Mouse (Mus musculus) retina, adult 2 months (tissue): ENCODE data around the gene Lpcat3.
"Not testable (repeated sequence)": the region's sequence is repeated elsewhere in the genome, so short reads cannot be mapped to it uniquely, and the experiment has no call there.

Source experiments
- DNase-seq: peaks from one replicate; pipeline ENCODE4 v3.0.0-alpha.2; 2012; ENCODE audit warnings: low read depth, low spot score

Gene Lpcat3

DNA sequence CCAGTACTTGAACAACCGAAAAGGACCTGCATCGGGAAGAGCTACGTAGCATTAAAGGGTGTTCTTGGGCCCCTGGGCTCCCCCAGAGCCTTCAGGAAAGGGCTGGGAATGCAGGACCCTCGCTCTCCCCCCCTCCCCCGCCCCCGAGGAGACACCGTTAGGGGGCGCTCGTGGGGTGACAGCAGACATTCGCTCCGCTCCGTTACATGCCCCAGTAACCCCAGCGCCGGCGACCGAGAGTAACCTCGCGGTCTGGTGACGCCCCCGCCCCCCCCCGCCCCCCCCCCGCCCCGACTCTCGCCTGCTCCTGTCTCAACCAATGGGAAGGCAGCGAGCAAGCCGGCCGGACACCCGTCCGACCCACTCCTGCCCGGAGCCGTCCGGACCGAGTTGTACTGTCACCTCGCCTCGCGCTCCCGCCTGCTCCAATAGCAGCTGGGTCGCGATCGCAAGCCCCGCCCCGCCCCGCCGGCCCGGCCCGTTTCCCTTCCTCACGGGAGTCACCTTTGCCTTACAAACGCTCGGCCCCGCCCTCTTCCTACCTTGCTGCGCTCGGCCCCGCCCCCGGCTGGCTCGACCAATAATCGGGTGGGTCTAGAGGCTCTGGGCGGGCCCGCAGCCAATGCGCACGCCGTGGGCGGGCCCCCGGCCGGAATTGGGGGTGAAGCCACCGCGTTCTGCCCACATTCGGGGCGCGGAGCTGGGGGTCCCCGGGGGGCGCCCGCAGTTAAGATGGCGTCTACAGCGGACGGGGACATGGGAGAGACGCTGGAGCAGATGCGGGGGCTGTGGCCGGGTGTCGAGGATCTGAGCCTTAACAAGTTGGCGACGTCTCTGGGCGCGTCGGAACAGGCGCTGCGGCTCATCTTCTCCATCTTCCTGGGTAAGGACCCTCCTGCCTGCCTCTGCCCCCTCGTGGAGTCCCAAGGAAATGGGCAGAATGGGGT lies at the start of gene Lpcat3:
Gene Lpcat3 (plus strand): TSS at position 551 of the 947 bp plus-strand sequence.
- peak; percentile 94 for DNase-seq

DNA sequence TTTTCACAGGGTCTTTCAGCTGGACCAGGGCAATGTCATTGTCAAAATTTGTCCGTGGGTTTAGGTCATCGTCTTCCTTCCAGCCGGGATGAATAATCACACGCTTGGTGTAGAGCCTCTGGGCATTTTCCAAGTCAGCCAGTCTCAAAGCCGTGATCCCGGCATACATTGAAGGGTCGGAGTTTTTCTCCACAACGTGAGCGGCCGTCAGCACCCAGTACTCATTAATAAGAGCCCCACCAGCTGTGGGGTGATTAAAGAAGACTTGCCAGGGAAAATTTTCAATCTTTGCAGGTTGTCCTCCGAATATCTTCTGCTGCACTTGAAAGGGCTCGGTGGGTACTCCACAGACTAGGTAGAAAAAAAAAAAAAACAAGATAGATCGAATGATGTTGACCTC lies 37.2 kb upstream of the Lpcat3 start:
- no peak for DNase-seq

DNA sequence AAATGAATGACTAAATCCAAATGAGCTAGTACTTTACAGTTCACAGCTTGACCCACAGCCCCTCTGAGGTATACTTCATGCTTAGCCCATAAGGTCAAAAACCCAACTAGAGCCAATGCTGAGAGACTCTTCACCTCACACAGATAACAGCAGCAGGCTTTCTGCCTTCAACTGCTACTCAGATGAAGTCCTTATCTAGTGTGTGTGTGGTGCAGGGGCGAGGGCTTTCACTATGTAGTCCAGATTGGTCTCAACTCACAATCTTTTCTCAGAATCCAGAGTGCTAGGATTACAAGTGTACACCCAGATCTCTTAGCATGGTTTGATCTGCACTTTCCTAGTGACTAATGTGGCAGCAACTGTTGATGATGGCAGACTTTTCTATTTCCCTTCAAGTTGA lies 36.6 kb upstream of the Lpcat3 start:
- DNase-seq, result not testable (repeated sequence)

DNA sequence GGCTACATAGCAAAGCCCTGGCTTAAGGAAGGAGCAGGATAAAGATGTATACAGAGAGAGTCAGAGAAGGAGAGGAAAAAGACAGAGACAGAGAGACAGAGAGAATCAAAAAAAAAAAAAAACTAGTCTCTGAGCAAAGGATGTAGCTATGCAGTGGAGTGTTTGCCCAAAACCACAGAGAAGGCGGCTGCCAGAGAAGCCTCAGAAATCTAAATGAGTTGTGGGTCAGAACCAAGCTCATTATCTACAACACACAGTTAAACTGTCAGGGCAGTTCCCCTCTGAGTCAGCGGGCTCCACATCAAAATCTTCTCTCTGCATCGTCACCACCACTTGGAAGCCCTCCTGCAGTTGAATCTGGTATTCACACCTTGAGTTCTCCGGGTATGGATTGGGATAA lies 32.1 kb upstream of the Lpcat3 start:
- no peak for DNase-seq

DNA sequence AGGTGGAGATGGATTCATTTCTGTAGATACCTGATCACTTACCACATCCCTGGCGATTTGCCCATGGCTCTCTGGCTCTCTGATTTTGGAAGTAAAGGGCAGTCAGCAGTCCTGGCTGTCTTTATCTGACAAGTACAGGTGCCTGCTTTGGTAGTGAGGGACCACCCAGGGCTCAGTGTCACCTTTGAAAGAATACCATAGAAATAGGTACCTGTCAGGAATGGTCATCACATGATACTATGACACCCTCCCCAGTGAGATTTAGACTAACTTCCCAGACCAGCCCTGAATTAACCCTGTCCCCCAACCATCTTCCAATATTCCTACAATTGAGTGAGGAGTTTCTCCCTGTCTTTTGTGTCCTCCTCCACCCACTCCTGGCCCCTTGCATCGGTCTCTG lies 26.8 kb upstream of the Lpcat3 start, which contains the start of gene C1s2:
Gene C1s2 (minus strand): TSS at position 101 of the 400 bp plus-strand sequence.
- not testable (repeated sequence) for DNase-seq

DNA sequence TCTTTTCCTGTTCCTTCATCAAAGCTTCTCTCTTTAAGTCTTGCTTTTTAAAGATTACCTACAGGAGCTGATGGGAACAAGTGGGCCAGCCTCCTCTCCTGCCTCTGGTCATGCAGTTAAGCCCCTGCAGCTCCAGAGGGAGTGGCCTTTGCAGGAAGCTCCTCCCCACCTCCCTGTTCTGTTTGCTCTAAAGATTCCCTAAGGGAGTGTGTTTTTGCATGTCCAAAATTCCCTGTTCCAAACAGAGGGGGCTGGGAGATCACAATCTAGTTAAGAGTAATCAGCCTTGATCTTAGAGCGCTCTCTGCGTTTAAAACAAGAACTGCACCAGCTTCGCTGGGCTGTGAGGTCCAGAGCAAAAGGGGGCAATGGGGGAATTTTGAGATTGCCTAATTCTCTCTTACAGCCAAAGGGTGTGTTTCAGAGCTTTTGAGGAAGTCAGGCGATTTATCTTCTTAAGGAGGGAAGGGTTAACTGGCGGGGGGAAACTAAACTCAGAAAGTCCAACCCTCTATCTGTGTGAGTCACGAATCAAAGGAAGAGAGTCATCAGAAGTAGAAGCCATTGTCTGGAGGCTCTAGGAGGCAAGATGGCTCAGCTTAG lies 25.9 kb upstream of the Lpcat3 start:
- not testable (repeated sequence) for DNase-seq

DNA sequence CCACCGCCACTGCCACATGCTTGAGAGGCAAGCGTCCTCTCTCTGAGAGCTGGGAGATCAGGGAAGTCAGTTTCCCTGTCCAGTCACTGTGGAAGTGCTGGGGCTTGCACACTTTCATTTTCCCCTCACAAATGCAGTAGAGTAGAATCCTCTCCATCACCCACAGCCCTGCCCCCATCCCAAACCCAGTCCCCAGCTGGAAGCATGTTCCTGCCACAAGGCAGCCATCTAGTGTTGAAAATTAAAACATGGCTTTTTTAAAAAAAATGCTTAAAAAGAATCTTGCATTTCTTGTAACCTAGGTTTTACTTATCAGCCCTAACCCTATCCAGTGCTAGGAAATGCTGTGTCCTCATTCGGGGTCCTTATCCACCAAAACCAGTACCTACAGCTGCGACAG lies 22.8 kb upstream of the Lpcat3 start:
- no peak for DNase-seq

DNA sequence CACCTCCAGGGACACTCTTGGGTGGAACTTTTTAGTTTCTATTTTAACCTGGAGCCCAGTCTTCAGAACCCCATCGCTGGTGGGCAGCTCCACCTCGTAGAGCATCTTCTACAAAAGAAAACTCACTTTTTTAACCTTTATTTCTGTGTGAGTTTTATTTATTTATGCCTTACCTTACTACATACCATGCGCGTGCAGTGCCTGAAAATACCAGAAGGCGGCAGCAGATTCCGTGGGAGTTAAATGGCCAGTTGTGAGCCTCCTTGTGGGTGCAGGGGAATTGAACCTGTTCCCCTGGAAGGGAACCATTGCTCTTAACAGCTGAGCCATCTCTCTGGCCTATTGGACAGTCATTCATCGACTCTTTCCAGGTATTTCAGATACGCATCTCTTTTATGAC lies 21.8 kb upstream of the Lpcat3 start:
- peak; percentile 18 for DNase-seq

DNA sequence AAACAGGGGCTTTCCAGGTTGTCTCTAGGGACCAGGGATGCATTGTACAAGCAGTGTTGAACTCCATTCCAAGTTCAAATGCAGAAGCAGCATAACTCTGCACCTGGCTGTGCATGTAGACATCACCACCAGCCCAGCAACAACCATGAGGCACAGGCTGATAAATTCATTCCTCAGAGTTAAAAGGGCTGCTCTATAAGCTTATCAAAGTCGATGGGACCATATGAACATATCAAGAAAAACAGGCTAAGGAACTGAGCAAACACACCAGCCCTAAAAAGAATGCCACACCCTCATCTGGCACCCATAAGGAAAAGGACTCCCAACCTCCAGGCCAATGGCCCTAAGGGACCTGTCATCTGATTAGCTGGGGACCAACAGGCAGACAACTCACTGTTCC lies 16.4 kb upstream of the Lpcat3 start:
- no peak for DNase-seq

DNA sequence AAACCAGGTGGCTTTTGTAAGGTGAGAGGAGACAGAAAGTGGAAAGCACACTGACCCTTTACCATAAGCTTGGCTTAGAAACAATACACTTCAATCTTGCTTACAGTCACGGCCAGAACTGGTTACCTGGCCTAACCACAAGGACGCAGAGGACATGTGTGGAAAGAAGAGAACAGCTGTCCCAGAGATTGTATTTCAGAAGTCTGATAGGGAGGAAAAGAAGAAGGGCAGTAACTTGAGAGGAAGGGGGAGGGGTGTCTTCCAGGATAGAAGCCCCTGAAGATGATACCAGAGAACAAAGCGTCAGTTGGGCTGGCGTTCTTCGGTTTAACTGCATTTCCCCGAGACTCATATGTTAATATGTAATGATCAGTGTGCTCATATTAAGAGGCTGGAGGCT lies 6.9 kb upstream of the Lpcat3 start:
- DNase-seq, result no peak

DNA sequence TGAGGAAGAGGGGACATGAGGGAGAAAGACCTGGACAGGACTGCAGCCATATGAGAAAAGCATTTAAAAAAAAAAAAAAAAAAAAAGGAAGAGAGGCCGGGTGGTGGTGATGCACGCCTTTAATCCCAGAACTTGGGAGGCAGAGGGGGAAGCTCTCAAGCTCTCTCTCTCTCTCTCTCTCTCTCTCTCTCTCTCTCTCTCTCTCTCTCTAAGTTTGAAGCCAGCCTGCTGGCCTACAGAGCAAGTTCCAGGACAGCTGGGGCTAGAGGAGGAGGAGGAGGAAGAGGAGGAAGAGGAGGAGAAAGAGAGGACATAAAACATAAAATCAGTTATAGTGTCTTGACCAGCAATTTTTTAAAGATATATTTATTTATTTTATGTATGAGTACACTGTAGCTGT lies 4.8 kb upstream of the Lpcat3 start:
- DNase-seq, result no peak

DNA sequence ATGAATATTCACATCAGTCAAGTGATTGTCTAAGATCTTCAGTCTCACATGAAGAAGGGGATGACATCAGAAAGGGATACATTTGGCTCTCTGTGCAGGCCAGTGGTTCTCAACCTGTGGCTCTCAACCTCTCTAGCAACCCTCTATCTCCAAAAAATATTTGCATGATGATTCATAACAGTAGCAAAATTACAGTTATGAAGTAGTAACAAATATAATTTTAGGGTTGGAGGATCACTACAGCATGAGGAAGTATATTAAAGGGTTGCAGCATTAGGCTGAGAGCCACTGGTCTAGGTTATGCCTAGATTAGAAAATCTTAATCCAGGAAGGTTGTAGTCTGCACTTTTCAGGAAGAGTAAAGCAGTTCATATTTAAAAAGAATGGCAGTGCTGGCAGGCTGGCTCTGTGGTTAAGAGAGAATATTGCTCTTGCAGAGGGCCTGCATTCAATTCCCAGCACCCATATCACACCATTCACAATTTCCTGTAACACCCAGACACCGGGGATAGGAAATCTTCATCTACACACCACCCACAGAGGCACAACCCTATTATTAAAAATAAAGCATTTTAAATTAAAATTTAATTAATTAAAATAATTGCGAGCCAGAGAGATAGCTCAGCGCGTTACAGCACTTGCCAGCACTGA lies 1.5 kb upstream of the Lpcat3 start:
- DNase-seq, result no peak

DNA sequence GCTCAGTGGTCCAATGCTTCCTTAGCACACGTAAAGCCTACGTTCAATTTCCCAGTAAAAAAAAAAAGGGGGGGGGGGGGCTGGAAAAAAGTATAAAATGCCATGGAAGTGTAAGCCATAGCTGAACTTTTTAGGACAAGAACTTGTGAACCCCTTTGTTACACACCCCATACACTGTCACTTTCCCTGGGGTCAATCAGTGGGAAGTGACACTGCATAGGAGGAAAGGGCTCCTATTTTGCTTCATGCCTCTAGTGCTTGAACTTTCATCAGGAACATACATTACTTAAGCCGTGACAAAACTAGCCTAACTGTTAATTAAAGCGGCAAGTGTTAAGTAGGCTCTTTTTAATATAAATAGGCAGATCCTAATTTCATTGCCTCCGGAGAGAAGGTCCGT lies 832 bp upstream of the Lpcat3 start:
- DNase-seq, result no peak

DNA sequence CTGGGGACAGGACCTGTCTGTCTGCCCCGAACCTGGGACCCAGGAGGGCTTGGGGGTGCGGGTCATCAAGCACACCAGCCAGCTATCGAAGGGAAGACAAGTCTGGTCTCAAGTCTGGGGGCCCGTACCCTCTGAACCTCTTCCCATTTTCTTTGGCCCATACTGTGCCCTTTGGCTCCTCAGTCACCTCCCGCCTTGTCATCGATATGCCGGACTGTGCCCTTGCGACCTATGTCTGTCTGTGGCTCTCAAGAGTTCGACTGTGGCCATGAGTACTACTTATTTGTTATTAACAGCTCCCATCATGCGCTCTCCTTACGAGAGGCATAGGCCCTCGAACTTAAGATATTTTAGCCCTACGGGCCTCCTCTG lies 583 bp downstream of the Lpcat3 start:
- no peak for DNase-seq

DNA sequence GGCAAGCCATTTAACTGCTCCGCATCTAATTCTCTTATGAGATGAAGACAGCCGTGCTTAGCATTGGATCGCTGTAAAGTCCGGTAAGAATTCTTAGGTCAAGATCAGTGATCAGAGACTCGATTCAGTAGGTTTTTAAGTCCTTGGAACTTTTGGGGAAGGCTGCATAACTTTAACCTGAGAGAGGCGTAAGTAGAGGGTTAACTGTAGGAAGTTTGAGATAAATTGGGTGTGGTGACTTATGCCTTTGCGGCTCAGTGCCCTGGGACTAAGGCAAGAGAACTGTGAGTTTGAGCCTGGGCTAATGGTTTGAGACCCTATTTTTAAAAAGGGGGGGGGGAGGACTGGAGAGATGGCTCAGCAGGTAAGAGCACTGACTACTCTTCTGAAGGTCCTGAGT lies 1.4 kb downstream of the Lpcat3 start:
- no peak for DNase-seq

DNA sequence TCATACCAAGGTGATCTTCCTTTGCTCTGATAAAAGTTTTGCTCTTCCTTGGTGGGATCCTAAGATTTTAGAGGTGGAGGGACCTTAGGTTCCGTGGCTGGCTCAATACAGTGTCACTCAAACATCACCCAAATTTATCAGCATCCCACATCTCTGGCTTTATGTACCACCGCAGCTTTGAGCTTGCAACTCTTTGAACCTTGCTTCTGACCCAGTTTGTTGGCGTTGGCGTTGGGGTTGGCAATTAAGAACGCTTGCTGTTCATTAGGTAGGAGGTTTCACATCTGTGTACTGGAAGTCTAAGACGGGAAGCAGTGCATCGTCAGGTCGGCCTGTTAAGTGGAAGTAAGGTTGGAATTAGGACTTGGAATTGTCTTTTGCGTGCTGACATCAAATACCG lies 2.2 kb downstream of the Lpcat3 start:
- no peak for DNase-seq

DNA sequence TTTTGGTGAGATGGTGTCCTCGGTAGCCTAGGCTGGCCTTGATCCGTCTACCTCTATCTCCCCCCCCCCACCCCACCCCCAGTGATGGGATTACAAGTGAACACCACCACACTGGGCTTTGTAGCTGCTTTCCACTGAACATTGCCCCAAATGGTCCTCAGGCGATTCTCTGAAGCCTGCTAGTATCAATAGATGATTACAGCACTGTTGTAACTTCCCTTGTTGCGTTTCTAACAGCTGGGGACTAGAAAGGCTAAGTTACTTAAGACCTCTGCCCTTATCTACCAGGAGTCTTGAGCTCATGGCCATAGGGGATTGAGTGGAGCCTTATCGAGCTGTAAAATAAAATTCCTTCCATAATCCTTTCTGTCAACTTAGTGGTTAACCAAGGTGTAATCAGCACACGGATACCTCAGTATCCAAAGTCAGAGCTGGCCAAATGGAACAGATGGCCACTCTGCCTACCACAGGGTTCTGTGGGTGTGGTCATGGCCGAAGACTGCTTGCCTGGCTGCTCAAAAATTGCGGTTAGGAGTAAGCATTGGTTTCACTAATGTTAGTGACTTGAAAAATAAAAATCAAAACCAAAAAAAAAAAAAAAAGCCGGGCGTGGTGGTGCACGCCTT lies 6.5 kb downstream of the Lpcat3 start:
- DNase-seq, result no peak

DNA sequence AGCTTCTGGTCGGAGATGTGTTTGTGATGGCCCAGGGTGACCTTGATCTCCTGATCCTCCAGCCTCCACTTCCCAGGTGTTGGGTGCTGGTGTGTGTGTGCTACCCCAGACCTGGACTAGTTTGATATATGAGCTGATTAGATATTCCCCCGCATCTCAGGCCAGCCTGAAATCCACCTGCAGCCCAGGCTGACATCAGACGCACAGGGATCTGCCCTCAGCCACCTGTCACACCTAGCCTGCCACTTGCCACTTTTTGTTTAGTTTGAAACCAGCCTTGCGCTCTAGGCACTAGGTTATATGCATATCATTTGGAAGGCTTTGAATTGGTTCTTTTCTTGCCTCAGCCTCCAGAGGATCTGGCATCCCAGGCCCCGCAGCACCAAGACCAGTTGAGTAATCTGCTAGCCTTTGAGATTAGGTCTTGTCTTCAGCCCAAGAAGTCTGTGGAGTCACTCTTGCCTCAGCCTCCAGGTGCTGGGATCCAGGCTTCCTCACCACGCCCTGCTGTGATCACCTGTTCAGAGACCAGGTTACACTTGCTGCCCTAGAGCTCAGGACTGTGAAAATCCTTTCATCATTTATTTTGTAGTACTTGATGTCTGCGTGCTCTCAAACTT lies 7.6 kb downstream of the Lpcat3 start:
- DNase-seq, result no peak

DNA sequence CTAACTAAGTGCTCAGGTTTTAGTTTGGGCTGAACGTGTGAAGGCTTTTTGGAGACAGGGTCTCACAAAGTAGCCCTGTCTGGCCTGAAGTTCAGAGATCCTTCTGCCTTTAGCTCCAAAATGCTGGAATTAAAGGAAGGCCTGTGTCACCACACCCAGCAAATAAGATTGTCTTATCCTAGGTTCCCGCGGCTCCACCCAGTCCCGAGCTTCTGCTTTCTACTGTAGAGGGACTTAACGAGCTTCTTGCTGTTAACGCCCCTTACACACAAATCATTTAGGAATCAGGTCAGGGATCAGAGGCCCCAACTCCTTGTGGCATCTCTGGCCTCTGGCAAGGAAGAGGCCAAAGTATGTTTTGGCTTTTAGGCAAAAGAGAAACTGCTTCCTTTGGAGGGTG lies 9.3 kb downstream of the Lpcat3 start:
- no peak for DNase-seq

DNA sequence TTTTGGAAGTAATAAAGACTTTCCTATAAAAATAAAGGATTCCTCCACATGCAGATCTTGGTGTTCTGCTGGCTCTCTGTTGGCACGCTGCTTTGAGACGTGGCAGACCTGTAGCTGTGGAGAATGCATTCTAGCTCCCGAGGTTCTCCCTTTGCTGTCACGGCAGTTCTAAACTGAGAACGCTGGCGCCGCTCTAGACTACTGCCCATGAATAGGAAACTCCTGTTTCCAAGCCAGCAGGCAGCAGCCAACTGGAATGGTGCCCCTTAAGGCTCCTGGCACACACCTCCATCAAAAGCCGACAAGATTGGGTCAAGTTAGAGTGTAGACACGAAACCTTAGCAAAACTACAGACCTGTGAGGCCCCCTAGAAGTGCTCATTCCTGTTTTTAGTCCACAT lies 10.8 kb downstream of the Lpcat3 start:
- no peak for DNase-seq

DNA sequence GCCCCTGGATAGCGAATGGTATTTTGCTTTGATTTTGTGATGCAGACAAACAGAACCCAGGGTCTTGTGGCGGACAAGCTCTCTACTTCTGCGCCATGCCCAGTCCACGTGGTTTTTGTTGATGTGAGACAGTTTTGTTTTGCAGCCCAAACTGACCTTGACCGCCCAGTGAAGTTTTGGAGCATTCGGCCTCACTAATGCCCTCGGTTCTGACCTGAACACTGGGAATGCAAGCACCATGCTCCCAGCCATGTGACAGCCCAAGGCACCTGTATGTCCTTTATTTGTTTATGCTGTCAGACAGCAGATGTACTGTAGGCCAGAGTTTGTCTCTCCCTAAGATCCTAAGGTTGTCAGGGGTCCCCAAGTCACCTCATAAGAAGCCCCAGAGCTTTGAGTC lies 11.8 kb downstream of the Lpcat3 start:
- no peak for DNase-seq

DNA sequence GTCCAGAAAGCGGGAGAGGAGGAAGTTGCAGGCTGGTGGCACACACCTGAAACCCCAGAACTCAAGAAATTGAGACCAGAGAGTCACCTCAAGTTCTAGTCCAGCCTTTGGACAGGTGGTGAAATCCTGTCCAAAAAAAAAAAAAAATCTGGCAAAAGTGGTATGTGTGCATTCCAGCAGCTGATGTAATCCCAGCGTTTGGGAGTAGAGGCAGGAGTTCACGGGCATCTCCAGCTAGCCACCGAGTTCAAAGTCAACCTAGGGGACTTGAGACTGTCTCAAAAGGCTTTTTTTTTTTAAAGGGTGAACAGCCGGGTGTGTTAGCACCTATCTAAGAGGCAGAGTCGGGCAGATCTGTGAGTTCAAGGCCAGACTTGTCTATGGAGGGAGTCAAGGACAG lies 13.3 kb downstream of the Lpcat3 start:
- no peak for DNase-seq
